Mouse (Mus musculus): ENCODE measurements around the gene Pax6. TPM values are rescaled to one million over a fixed set of nuclear protein-coding genes. Genes with fewer than 3 reads are reported as not detected.

Gene Pax6
- polyA plus RNA-seq, 1 experiment = 0.35 TPM

DNA sequence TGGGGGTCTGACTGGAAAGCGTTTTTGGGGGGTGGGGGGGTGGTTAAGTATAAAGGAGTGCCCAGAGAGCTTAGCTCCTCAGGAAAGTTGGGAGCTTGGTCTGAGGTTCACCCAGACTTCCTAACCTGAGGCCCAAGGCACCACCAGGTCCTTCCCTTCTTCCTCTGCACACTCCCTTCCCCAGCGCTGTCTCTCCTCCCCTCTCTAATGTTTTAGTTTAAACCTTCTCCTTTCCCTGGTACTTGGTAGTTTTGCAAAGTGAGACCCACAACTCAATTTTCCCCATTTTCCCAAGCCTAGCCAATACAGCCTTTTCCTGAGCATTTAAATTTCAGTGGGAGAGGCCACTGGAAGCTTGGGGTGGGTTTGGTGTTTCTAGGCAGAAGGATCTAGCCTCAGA, 10.6 kb downstream of the Pax6 start:
- no peaks in the 10 kb centered on the region for H3K36me3 ChIP-seq (ENCODE audit: control insufficient read depth, insufficient read depth)
- H3ac ChIP-seq (ENCODE audit: control insufficient read depth, insufficient read length, low read depth) = no peak overlapping the region
- no peak overlapping the region for H3K4me3 ChIP-seq (ENCODE audit: insufficient read depth, poor library complexity, severe bottlenecking)
- H3K79me3 ChIP-seq (ENCODE audit: low read depth) = no peaks in the 10 kb centered on the region
- H3K79me2 ChIP-seq (ENCODE audit: control insufficient read depth, insufficient read depth) = no peaks in the 10 kb centered on the region
- TF ChIP-seq FOSL1 (IDR thresholded peaks at IDR 0.05; ENCODE audit: insufficient read depth, low read length, poor library complexity, severe bottlenecking) (no peak), MYOG (IDR thresholded peaks at IDR 0.05; ENCODE audit: control insufficient read depth, extremely low read depth, insufficient read length) (no peak), CEBPB (IDR thresholded peaks at IDR 0.05; ENCODE audit: low read depth) (no peak), MAX (IDR thresholded peaks at IDR 0.05) (no peak)
- peaks cover 4% of the 10 kb centered on the region for H3K27me3 ChIP-seq (ENCODE audit: control insufficient read depth, insufficient read depth, insufficient read length)

DNA sequence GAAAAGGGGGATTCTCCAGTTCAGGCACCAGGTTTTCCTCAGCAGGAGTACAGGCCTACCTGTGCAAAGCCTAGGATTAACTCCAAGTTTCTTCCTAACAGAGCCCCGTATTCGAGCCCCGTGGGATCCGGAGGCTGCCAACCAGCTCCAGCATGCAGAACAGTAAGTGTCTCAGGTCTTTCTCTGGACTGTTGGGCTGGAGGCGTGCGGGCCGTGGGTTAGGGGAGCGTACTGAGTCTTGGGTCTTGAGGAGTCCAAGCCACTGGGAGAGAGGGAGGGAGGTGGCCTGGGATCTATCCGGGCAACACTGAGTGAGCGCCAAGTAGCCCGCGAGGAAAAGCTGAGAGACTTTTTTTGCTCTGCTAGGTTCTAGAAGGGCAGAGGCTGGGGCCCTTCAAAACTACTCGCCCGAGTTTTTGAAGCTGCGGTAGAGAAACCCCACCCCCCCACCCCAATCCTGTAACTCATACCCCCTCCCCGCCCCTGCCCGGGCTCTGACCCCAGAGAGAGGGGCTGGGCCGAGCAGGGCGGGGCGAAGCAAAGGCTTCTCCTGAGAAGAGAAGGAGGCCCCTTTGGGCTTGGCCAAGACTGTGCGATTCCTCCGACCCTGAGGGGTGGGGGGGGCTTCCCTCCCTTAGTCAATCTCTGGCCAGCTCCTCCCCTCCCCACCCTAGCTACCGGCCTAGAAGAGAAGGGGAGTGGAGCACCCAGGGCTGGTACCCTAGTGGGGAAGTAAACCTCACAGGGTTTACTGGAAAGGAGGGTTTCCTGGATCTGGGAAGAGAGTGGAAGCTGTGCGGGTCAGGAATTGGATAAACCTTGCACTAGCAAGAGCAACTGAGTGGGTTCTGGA, 11.7 kb downstream of the Pax6 start:
- TF ChIP-seq CEBPB (IDR thresholded peaks at IDR 0.05; ENCODE audit: low read depth) = no peak
- no peak for TF ChIP-seq USF1 (IDR thresholded peaks at IDR 0.05; ENCODE audit: low read depth)
- no peak for TF ChIP-seq MYOG (IDR thresholded peaks at IDR 0.05; ENCODE audit: control insufficient read depth, extremely low read depth, insufficient read length)
- Histone ChIP-seq H3K4me3 (ENCODE audit: insufficient read depth, poor library complexity, severe bottlenecking) (no peak overlapping the region), H3K36me3 (ENCODE audit: control insufficient read depth, insufficient read depth) (no peaks in the 10 kb centered on the region), H3K79me2 (ENCODE audit: control insufficient read depth, insufficient read depth) (no peaks in the 10 kb centered on the region), H3ac (ENCODE audit: control insufficient read depth, insufficient read length, low read depth) (no peak overlapping the region), H3K27me3 (ENCODE audit: control insufficient read depth, insufficient read depth, insufficient read length) (peaks cover under 1% of the 10 kb centered on the region), H3K79me3 (ENCODE audit: low read depth) (no peaks in the 10 kb centered on the region)

DNA sequence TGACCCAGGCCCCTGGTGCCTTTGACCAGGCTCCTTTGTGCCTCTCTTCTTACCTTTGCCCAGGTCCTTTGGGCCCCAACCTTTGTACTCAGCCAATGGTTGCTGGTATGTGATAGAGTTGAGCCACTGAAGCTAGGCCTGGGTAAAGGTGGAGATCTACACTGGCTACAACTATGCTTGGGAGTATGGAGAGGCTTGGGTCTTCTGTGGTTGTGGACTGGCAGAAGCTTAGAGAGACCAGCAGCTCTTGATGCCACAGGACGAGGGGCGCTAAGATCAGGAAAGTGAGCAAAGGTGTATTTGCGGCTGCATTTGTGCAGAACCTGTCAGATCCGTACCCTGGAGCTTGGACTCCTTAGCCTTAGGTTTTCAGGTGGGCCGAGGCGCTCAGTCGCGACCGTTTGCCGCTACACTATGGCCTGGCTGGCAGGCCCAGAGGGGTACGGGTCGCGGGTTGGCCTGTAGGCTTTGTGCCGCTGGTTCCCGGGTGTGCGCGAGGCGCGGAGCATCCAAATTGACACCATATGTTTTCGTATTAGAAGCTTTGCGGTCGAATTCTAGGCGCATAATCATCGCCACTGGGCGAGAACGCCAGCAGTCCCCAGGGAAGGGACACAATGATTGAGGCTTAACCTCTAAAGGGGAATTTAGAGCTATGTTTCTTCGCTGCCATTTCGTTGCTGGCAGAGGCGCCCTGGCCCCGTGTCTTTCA, 12.5 kb downstream of the Pax6 start:
- H3K36me3 ChIP-seq (ENCODE audit: control insufficient read depth, insufficient read depth) = no peaks in the 10 kb centered on the region
- no peaks in the 10 kb centered on the region for H3K79me2 ChIP-seq (ENCODE audit: control insufficient read depth, insufficient read depth)
- H3K79me3 ChIP-seq (ENCODE audit: low read depth) = no peaks in the 10 kb centered on the region
- H3ac ChIP-seq (ENCODE audit: control insufficient read depth, insufficient read length, low read depth) = no peak overlapping the region
- H3K27me3 ChIP-seq (ENCODE audit: control insufficient read depth, insufficient read depth, insufficient read length) = no peaks in the 10 kb centered on the region
- H3K4me3 ChIP-seq (ENCODE audit: insufficient read depth, poor library complexity, severe bottlenecking) = no peak overlapping the region
- TF ChIP-seq USF1 (IDR thresholded peaks at IDR 0.05; ENCODE audit: low read depth) (no peak), MYOG (IDR thresholded peaks at IDR 0.05; ENCODE audit: control insufficient read depth, extremely low read depth, insufficient read length) (no peak), CTCF (IDR thresholded peaks at IDR 0.05; ENCODE audit: control insufficient read depth, insufficient read depth, insufficient read length) (no peak)

DNA sequence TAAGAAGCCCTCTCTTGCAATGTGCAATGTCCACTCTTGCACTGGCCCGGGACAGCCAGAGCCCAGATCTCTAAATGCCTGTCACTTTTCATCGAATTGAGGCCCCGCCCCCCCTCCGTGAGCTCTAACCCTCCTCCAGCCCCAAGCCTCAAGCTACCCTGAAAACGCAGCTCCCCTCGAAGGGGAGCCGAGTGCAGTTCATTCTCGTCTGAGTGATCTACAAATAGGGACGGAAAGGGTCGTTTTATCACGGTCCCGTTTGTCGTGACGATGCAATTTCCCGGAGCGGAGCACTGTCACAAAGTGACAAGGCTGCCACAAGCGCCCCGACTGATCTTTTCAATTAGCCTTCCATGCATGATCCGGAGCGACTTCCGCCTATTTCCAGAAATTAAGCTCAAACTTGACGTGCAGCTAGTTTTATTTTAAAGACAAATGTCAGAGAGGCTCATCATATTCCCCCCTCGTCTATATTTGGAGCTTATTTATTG, 13.4 kb downstream of the Pax6 start:
- Histone ChIP-seq H3K79me2 (ENCODE audit: control insufficient read depth, insufficient read depth) (no peaks in the 10 kb centered on the region), H3K36me3 (ENCODE audit: control insufficient read depth, insufficient read depth) (no peaks in the 10 kb centered on the region), H3K4me3 (ENCODE audit: insufficient read depth, poor library complexity, severe bottlenecking) (no peak overlapping the region), H3K27me3 (ENCODE audit: control insufficient read depth, insufficient read depth, insufficient read length) (no peaks in the 10 kb centered on the region), H3ac (ENCODE audit: control insufficient read depth, insufficient read length, low read depth) (no peak overlapping the region), H3K79me3 (ENCODE audit: low read depth) (no peaks in the 10 kb centered on the region)
- TF ChIP-seq MYOG (IDR thresholded peaks at IDR 0.05; ENCODE audit: control insufficient read depth, extremely low read depth, insufficient read length) = no peak
- TF ChIP-seq FOSL1 (IDR thresholded peaks at IDR 0.05; ENCODE audit: insufficient read depth, low read length, poor library complexity, severe bottlenecking) = no peak
- TF ChIP-seq USF1 (IDR thresholded peaks at IDR 0.05; ENCODE audit: low read depth) = no peak
- no peak for TF ChIP-seq CEBPB (IDR thresholded peaks at IDR 0.05; ENCODE audit: low read depth)
- no peak for TF ChIP-seq MAX (IDR thresholded peaks at IDR 0.05)
- TF ChIP-seq CTCF (IDR thresholded peaks at IDR 0.05; ENCODE audit: control insufficient read depth, insufficient read depth, insufficient read length) = no peak
- TF ChIP-seq MYOD1 (IDR thresholded peaks at IDR 0.05; ENCODE audit: control insufficient read depth, insufficient read length, low read depth) = no peak

DNA sequence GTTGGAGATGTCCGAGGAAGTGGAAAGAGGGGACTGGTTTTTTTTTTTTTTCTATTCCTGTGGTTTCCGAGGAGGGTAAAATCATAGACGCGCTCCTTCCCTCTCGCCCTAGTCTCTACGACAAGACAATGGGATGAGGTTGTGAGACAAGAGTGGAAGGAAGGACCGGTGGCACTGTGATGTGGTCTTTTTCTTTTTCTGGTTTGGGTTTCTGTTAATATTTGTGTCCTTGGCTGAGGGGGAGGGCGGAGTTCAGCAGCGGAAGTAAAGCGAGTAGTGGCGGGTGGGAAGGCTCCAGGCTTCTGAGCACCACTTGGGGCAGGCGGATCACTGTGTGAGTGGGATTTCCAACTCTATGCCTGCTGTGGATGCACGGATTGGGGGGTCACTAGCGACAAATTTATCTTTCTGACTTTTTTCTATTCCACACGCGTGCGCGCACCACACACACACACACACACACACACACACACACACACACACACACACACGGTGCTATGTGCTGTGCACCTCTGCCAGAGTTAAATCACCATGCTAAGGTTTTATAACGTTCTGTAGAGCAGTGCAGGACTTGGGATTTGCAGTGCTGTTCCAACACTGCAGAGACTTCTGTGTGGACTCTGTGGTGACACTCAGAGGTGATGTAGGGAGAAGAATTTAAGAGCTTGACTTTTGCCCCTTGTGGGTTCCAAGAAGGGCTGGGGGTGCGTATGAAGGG, 14.1 kb downstream of the Pax6 start:
- no peak for TF ChIP-seq USF1 (IDR thresholded peaks at IDR 0.05; ENCODE audit: low read depth)
- TF ChIP-seq MAX (IDR thresholded peaks at IDR 0.05) = no peak
- TF ChIP-seq CEBPB (IDR thresholded peaks at IDR 0.05; ENCODE audit: low read depth) = no peak
- no peak for TF ChIP-seq MYOD1 (IDR thresholded peaks at IDR 0.05; ENCODE audit: control insufficient read depth, insufficient read length, low read depth)
- TF ChIP-seq FOSL1 (IDR thresholded peaks at IDR 0.05; ENCODE audit: insufficient read depth, low read length, poor library complexity, severe bottlenecking) = no peak
- no peak for TF ChIP-seq MYOG (IDR thresholded peaks at IDR 0.05; ENCODE audit: control insufficient read depth, extremely low read depth, insufficient read length)
- no peak for TF ChIP-seq CTCF (IDR thresholded peaks at IDR 0.05; ENCODE audit: control insufficient read depth, insufficient read depth, insufficient read length)
- Histone ChIP-seq H3K4me3 (ENCODE audit: insufficient read depth, poor library complexity, severe bottlenecking) (no peak overlapping the region), H3K36me3 (ENCODE audit: control insufficient read depth, insufficient read depth) (no peaks in the 10 kb centered on the region), H3K27me3 (ENCODE audit: control insufficient read depth, insufficient read depth, insufficient read length) (no peaks in the 10 kb centered on the region), H3K79me2 (ENCODE audit: control insufficient read depth, insufficient read depth) (no peaks in the 10 kb centered on the region), H3K79me3 (ENCODE audit: low read depth) (no peaks in the 10 kb centered on the region), H3ac (ENCODE audit: control insufficient read depth, insufficient read length, low read depth) (no peak overlapping the region)

Measured in C2C12 (cell line).